ENCODE assay signal across 8 mouse cellular contexts in genomic region chr12:4916994-4917804, GRCm38 (mm10). TPM values are rescaled to one million over a fixed set of nuclear protein-coding genes. Genes with fewer than 3 reads are reported as not detected.
DNase-seq lines count a peak whose midpoint lies in the region; ATAC-seq lines count a peak whose summit lies in the region.

TSS of gene Atad2b (plus strand) at chr12:4917353.

- ATAC-seq in common myeloid progenitor, adult 5-6 weeks (replicated peaks; ENCODE audit: low read depth, poor library complexity, severe bottlenecking) = peak; percentile 81

- H3K4me1 ChIP-seq in megakaryocyte, embryonic 14.5 days = peaks cover 32% of the 10 kb centered on the region

- peak within 1 kb of the TSS; percentile 98 for H3K4me3 ChIP-seq in megakaryocyte, embryonic 14.5 days (replicated peaks)

- H3K27me3 ChIP-seq in megakaryocyte, embryonic 14.5 days (replicated peaks) = no peaks in the 10 kb centered on the region

- no peaks in the 10 kb centered on the region for H3K36me3 ChIP-seq in megakaryocyte, embryonic 14.5 days (replicated peaks; ENCODE audit: low read length)

- DNase-seq in ZHBTc4 (ENCODE audit: low read depth, low spot score) = peak; percentile 97
- peak; percentile 93 to 96 for DNase-seq in gastrocnemius, adult 8-10 months (ENCODE audit: low spot score in 2 of 2)
- peak; percentile 77 for DNase-seq in hindlimb bud, embryonic 11.5 days (ENCODE audit: extremely low spot score, low read depth, low spot score)
- DNase-seq in left cerebral cortex, adult 8-10 months (ENCODE audit: low spot score in 2 of 2) = peak; percentile 92 to 95
- DNase-seq in right cerebral cortex, postnatal 10 days (ENCODE audit: low spot score in 2 of 2) = peak; percentile 96 to 97
- DNase-seq in urinary bladder, postnatal 25 days (ENCODE audit: low spot score) = peak; percentile 98

- no peaks in the 10 kb centered on the region for H3K9me3 ChIP-seq in megakaryocyte, embryonic 14.5 days

RNA-seq across cellular contexts. Expression of gene Atad2b, which starts in this region (rescaled TPM):
- total RNA-seq in common myeloid progenitor, adult 5-6 weeks (2017) = 51.2 and 53.5 TPM in 2 replicates
- 10 to 100 TPM; 10.0 to 11.2 (median 10.6) TPM for total RNA-seq in gastrocnemius, adult 8-10 months (2022)
- total RNA-seq in left cerebral cortex, adult 8-10 months (2022) = 10 to 100 TPM; 30.1 to 35.9 (median 33.0) TPM
- 1.4 and 7.0 TPM in 2 replicates for polyA plus RNA-seq in megakaryocyte, embryonic 14.5 days (2012; ENCODE audit: insufficient read depth, low replicate concordance)

Comparison
In these comparisons a context has a peak if more than half of its experiments do, and no peak if none do; other contexts are left out.
1. Peak in every context shown above with its lines: DNase-seq, ATAC-seq and H3K4me3 ChIP-seq.